Mouse (Mus musculus) spleen, postnatal 36 days (tissue): ENCODE measurements at regions not wholly inside any gene's neighbourhood (a gene's known extent, or its start where the extent isn't known, plus 50 kb on each side); places are given as distances from the start of the nearest gene placed in this dataset.

ENCODE experiments used
- DNase-seq, 2 experiments: peaks; one replicate each; pipeline ENCODE4 v3.0.0; 2022; ENCODE audit warnings: low spot score in 2 of 2, mixed read lengths in 1 of 2

- DNase-seq = no peak
These were observed 689.7 kb downstream of the Hdgfl1 start for GRCm38 (mm10) chr13:26080302-26080701.

GRCm38 (mm10) chr13:26079362-26079761 is 690.6 kb downstream of the Hdgfl1 start:
- DNase-seq = no peak

DNA sequence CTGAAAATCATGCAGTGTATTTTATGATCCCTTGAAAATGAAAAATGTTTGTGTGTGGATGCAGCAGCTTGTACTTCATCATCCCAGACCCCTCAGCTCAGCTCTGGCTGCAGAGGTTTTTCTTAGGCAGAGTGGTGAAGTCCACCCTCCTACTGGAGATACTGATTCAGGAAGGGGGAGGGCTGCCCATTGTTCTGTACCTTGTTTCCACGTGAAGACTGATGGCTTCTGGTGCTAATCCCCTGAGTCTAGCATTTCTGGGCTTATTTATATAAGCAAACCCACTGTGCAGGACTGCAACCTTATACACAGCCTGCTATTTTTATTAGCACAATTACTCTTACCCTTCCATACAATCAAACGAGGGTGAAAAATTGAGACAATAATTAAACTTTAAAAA is 708.6 kb downstream of the Hdgfl1 start:
- DNase-seq = no peak

DNA sequence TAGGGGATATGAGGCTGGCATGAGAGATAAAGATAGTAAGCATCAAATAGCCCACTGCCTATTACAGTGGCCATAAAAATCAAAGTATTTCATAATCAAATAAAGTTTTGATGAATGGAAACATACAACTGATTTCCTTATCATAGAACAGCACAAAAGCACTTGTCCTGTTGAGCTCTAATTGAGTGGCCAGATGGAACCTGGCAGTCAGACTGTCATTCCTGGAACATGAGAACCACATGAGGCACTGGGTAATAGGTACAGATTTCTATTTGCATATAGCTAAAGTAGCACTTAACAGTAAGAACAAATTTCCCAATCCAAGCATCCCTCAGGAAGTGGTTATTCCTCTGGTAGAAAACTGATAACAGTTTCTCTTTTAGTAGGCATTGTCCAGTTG is 732.3 kb downstream of the Hdgfl1 start:
- no peak for DNase-seq

- no peak for DNase-seq
These were observed 743.6 kb downstream of the Hdgfl1 start for GRCm38 (mm10) chr13:26026386-26026785.

- DNase-seq = no peak
These were observed 745.3 kb downstream of the Hdgfl1 start for GRCm38 (mm10) chr13:26024696-26025095.

DNA sequence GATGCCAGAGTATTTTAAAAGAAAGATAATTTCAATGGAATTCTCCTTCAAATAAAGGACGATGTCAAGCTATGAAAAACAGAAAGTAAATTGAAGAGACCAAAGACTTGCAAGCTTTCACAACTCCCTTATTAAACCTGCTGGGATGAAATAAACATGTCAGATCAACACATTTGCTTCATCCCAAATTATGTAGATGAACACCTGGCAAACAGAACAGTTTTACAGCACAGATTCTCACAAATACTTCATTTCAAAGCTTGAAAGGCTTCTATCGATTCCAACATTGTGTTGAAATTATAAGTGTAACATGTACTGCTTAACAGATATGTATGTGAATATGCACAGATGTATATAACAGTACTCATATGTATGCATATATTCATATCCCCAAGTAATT is 749.5 kb downstream of the Hdgfl1 start:
- DNase-seq = no peak

GRCm38 (mm10) chr13:26009131-26009530 is 738.8 kb upstream of the Nrsn1 start:
- no peak for DNase-seq

GRCm38 (mm10) chr13:26004768-26005560 is 734.7 kb upstream of the Nrsn1 start:
- DNase-seq = no peak

- DNase-seq = no peak
These were observed 723.2 kb upstream of the Nrsn1 start for GRCm38 (mm10) chr13:25993526-25993925.

DNA sequence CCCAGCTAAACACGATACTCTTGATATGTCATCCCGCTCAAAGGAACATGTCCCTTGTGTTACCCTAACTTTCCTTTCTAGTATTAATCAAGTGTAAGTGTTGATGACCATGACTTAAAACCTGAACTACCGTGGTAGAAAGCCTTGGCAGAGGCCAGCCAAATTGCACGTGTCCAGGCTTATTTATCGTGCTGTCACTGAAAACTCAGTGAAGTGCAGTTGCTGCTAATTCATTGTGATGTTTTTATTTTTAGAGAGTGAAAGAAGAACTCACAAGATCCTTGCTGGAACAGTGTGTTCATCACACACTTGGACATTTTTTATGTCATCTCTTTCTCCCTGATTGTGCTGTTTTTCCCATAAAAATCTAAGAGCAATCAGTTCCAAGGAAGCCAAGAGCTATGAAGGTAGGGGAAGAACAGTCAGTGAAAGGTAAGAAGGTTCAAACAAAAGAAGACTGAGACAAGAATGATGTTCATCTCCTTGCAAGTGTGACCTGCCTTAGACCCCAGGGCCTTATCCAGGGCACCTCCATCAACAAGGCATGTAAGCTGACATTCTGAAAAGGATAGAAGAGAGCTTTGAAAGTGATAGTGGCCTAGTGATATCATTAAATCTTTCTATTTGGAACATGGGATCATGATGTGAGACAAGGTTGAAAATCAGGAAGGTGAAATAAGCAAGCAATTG is 718.9 kb upstream of the Nrsn1 start:
- no peak for DNase-seq

GRCm38 (mm10) chr13:25984535-25984934 is 714.2 kb upstream of the Nrsn1 start:
- no peak for DNase-seq

GRCm38 (mm10) chr13:25983659-25984058 is 713.4 kb upstream of the Nrsn1 start:
- DNase-seq = no peak

- no peak for DNase-seq
These were observed 708.3 kb upstream of the Nrsn1 start for GRCm38 (mm10) chr13:25978648-25979047.

DNA sequence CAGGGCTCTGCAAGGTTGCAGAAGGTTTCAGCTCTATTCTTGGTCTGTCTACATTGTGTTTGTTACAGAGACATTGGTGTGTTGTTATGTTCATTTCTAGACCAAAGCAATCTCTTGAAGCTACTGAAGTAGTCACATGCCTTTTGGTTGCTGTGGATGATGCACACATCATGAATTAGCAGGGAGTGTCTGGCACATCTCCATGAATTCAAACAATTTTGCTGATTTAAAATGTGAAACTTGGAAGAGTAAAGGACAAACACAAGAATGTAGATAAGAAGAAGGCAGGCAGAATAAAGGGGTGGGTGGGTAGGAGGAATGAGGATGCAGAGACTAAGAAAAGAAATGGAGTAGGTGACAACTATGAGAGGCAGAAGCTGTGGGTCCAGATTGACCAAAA is 688.3 kb upstream of the Nrsn1 start:
- DNase-seq = no peak

GRCm38 (mm10) chr13:25958153-25958466 is 687.8 kb upstream of the Nrsn1 start:
- DNase-seq = no peak

DNA sequence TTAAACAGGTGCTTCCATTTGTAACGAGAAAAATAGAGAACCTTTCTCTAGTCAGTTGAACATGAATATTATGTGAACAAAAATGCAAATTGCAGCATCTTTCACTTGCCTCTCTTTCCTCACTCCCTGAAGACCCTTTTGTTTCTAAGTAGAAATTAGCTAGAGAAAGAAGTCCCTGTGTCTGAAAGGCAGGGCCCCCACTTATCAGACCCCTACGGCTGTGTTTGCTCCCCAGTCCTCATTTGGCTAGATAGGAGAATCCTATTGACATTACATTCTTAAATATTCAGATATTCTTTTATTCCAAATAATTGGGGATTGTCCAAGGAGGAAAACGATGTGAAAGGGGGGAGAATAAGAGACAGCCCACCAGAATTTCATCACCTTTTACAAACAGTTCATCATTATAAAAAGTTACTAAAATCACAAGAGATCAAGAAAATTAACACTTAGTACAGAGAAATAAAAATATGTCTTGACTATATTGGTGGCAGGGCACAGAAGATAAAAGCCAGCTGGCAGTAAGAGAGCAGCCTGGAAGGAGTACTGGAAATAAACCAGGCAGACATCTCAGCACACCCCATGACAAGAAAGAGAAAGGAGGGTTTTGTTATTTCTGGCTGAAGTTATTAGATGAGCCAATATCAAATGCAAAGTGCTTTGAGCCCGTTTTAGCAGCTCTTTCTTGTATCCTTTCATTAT is 687.3 kb upstream of the Nrsn1 start:
- no peak for DNase-seq

- DNase-seq = no peak
These were observed 667.3 kb upstream of the Nrsn1 start for GRCm38 (mm10) chr13:25937631-25938030.

GRCm38 (mm10) chr13:25933783-25934182 is 663.5 kb upstream of the Nrsn1 start:
- DNase-seq = no peak

- DNase-seq = no peak
These were observed 662.9 kb upstream of the Nrsn1 start for GRCm38 (mm10) chr13:25933246-25933645.

DNA sequence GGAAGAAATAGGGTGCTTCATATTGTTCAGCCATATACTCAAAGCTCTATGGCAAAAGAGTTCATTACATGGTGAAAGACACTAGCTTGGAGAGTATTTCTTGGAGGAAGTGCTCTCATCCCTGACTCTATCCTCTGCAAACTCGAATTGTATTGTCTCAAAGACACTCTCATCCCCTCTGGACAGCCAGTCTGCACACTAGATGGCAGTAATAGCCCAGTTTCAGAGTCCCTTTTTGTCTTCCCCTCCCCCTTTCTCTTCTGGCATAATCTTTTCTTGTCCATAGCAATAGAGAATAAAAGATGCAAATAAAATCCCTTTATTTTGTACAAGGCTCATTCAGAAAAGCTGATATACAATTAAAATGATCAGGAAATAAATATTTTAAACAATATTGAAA is 662.5 kb upstream of the Nrsn1 start:
- DNase-seq = no peak

DNA sequence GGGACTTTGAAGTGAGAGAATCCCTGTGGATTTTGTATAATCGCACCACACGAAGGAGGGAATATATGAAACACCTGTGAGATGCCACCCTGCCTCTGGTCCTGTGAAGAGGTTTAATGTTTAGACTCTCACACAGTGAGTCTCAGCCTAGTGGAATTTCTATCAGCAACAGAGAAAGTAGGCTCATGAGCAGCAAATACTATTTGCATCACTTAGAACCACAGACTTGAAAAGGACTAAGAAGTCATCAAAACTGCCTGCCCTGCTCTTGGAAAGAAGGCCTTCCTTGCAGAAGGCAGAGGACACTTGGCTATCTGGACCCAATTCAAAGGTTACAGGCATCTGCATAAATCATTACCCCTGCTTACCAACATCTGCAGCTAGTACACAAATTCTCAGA is 662.1 kb upstream of the Nrsn1 start:
- DNase-seq = no peak

- DNase-seq = no peak
These were observed 655.4 kb upstream of the Nrsn1 start for GRCm38 (mm10) chr13:25925685-25926084.
